23 mouse cellular contexts compared by ENCODE assay signal in genomic region chr19:47884296-47885085, GRCm38 (mm10). TPM values are rescaled to one million over a fixed set of nuclear protein-coding genes. Genes with fewer than 3 reads are reported as not detected.
DNase-seq lines count a peak whose midpoint lies in the region; ATAC-seq and TF ChIP-seq lines count a peak whose summit lies in the region.
"Had no signal": no experiment of that assay in that cellular context is flagged by ENCODE, and none has a peak within 500 bp of the region (broad histone marks: within the 10 kb centered on the region; RNA-seq: fewer than 3 reads in every experiment).

No protein-coding gene starts in this region.

- no peak for TF ChIP-seq POLR2A in myocyte (IDR thresholded peaks at IDR 0.05; ENCODE audit: insufficient read length, low read depth)

- H3K9me3 ChIP-seq in heart, embryonic 16.5 days (replicated peaks; ENCODE audit: control insufficient read depth, low read length), result no peaks in the 10 kb centered on the region
- no peaks in the 10 kb centered on the region for H3K9me3 ChIP-seq in heart, embryonic 11.5 days (replicated peaks; ENCODE audit: control insufficient read depth, low read length)
- H3K9me3 ChIP-seq: forebrain, embryonic 12.5 days; limb, embryonic 15.5 days; liver, embryonic 15.5 days; midbrain, embryonic 13.5 days; neural tube, embryonic 15.5 days had no signal

- WGBS in heart, embryonic 16.5 days, result 65% methylated on average over 13 of the region's 13 CpGs
- WGBS in heart, embryonic 11.5 days (ENCODE audit: insufficient replicate concordance), result 72% methylated on average over 13 of the region's 13 CpGs

- no peak overlapping the region for H3K4me2 ChIP-seq in heart, embryonic 16.5 days (ENCODE audit: low read depth, low read length)
- H3K4me2 ChIP-seq in heart, embryonic 11.5 days, result no peak overlapping the region
- H3K4me2 ChIP-seq in myocyte (ENCODE audit: low read depth), result peak overlapping the region; percentile 80
- H3K4me2 ChIP-seq: forebrain, embryonic 12.5 days; limb, embryonic 15.5 days; liver, embryonic 15.5 days; midbrain, embryonic 13.5 days; neural tube, embryonic 15.5 days had no signal

- no peak overlapping the region for H3ac ChIP-seq in myocyte (ENCODE audit: control insufficient read depth, insufficient read length)

- peak; percentile 83 for DNase-seq in heart, adult 11 months
- no peak for DNase-seq in heart, postnatal 25 days (ENCODE audit: low spot score)
- peak; percentile 20 to 35 for DNase-seq in spleen, postnatal 36 days (ENCODE audit: low spot score in 2 of 2)
- no peak for DNase-seq in spleen, postnatal 14 days (ENCODE audit: low spot score in 2 of 2)
- DNase-seq in adrenal gland, adult (ENCODE audit: inconsistent age in 2 of 2, low spot score in 1 of 2), result no peak
- DNase-seq: adrenal gland, adult 2 months; cerebellum, adult 8-10 months; kidney, postnatal 14 days; right cerebral cortex, postnatal 14 days; thymus, postnatal 36 days had no signal

- H3K27ac ChIP-seq in heart, embryonic 16.5 days (ENCODE audit: low read length), result peak overlapping the region; percentile 64
- H3K27ac ChIP-seq in heart, embryonic 11.5 days (ENCODE audit: low read depth, low read length), result no peak overlapping the region
- H3K27ac ChIP-seq: forebrain, embryonic 12.5 days; limb, embryonic 15.5 days; liver, embryonic 15.5 days; midbrain, embryonic 13.5 days; neural tube, embryonic 15.5 days had no signal

- intact Hi-C loops in heart, postnatal 25 days (cut with DNase I), result no loop called here

- H3K36me3 ChIP-seq in heart, embryonic 16.5 days (ENCODE audit: control insufficient read depth, insufficient read depth), result no peaks in the 10 kb centered on the region
- H3K36me3 ChIP-seq in heart, embryonic 11.5 days (ENCODE audit: control insufficient read depth, insufficient read depth, low read length), result no peaks in the 10 kb centered on the region
- H3K36me3 ChIP-seq in myocyte (ENCODE audit: control insufficient read depth, insufficient read depth), result no peaks in the 10 kb centered on the region
- H3K36me3 ChIP-seq: forebrain, embryonic 12.5 days; limb, embryonic 15.5 days; liver, embryonic 15.5 days; midbrain, embryonic 13.5 days; neural tube, embryonic 15.5 days had no signal

- ATAC-seq in heart, embryonic 16.5 days (replicated peaks; ENCODE audit: extremely low read depth, insufficient read depth, low FRiP score), result no peak
- ATAC-seq in heart, embryonic 11.5 days (replicated peaks; ENCODE audit: insufficient number of reproducible peaks, low FRiP score, low TSS enrichment), result no peak
- ATAC-seq: hindbrain, embryonic 16.5 days; intestine, embryonic 16.5 days; midbrain, embryonic 13.5 days had no signal

- no peaks in the 10 kb centered on the region for H3K27me3 ChIP-seq in heart, embryonic 16.5 days (ENCODE audit: control insufficient read depth, insufficient read depth, low read length)
- no peaks in the 10 kb centered on the region for H3K27me3 ChIP-seq in heart, embryonic 11.5 days (ENCODE audit: control insufficient read depth, insufficient read depth, low read length)
- no peaks in the 10 kb centered on the region for H3K27me3 ChIP-seq in myocyte (ENCODE audit: control insufficient read depth, insufficient read depth, insufficient read length)
- H3K27me3 ChIP-seq: forebrain, embryonic 12.5 days; limb, embryonic 15.5 days; midbrain, embryonic 13.5 days; neural tube, embryonic 15.5 days had no signal

- H3K4me1 ChIP-seq in heart, embryonic 16.5 days (ENCODE audit: control insufficient read depth, insufficient read depth, low read length), result peaks cover 28% of the 10 kb centered on the region
- peaks cover 16% of the 10 kb centered on the region for H3K4me1 ChIP-seq in heart, embryonic 11.5 days (ENCODE audit: control insufficient read depth, insufficient read depth, low read length)
- H3K4me1 ChIP-seq: liver, embryonic 15.5 days had no signal

- no peak overlapping the region for H3K4me3 ChIP-seq in heart, embryonic 16.5 days (ENCODE audit: low read length)
- H3K4me3 ChIP-seq in heart, embryonic 11.5 days (ENCODE audit: low read depth, low read length), result no peak overlapping the region
- H3K4me3 ChIP-seq in myocyte, result no peak overlapping the region
- H3K4me3 ChIP-seq: forebrain, embryonic 12.5 days; limb, embryonic 15.5 days; liver, embryonic 15.5 days; midbrain, embryonic 13.5 days; neural tube, embryonic 15.5 days had no signal

- H3K79me2 ChIP-seq in myocyte (ENCODE audit: control insufficient read depth, insufficient read depth), result no peaks in the 10 kb centered on the region

- no peak overlapping the region for H3K9ac ChIP-seq in heart, embryonic 16.5 days (ENCODE audit: low read length)
- H3K9ac ChIP-seq in heart, embryonic 11.5 days (ENCODE audit: low read depth, low read length), result no peak overlapping the region
- H3K9ac ChIP-seq: forebrain, embryonic 12.5 days; limb, embryonic 15.5 days; liver, embryonic 15.5 days; midbrain, embryonic 13.5 days; neural tube, embryonic 15.5 days had no signal

TF ChIP-seq in myocyte, 11 proteins besides CTCF, POLR2A, EP300 and RAD21:
- no peak for TF ChIP-seq TCF12 (IDR thresholded peaks at IDR 0.05; ENCODE audit: insufficient read depth, poor library complexity, severe bottlenecking)
- no peak for TF ChIP-seq REST (IDR thresholded peaks at IDR 0.05; ENCODE audit: insufficient read depth, insufficient read length)
- TF ChIP-seq E2F4 (IDR thresholded peaks at IDR 0.05; ENCODE audit: insufficient read depth), result no peak
- no peak for TF ChIP-seq MYOD1 (IDR thresholded peaks at IDR 0.05; ENCODE audit: control insufficient read depth in 1 of 3, insufficient read length in 2 of 3, low read depth in 2 of 3)
- TF ChIP-seq CEBPB (IDR thresholded peaks at IDR 0.05; ENCODE audit: insufficient read depth, poor library complexity, severe bottlenecking), result no peak
- TF ChIP-seq POLR2AphosphoS2 (IDR thresholded peaks at IDR 0.05; ENCODE audit: insufficient read length, low read depth), result no peak
- no peak for TF ChIP-seq MYOG (IDR thresholded peaks at IDR 0.05; ENCODE audit: control insufficient read depth in 1 of 3, insufficient read depth in 1 of 3, insufficient read length in 2 of 3, low read depth in 2 of 3)
- no peak for TF ChIP-seq MAX (IDR thresholded peaks at IDR 0.05; ENCODE audit: low read depth)
- no peak for TF ChIP-seq SRF (IDR thresholded peaks at IDR 0.05; ENCODE audit: control insufficient read depth, insufficient read length, low read depth)
- TF ChIP-seq USF1 (IDR thresholded peaks at IDR 0.05; ENCODE audit: low read depth), result no peak
- TF ChIP-seq TCF3 (IDR thresholded peaks at IDR 0.05; ENCODE audit: insufficient read length, low read depth), result no peak

RNA-seq across cellular contexts. Expression of gene Gsto2, which starts 19.2 kb away (rescaled TPM):
- 1 to 10 TPM; 1.9 to 2.0 TPM for total RNA-seq in heart, postnatal 25 days (2021)
- 0.77 and 1.1 TPM in 2 replicates for polyA plus RNA-seq in heart, embryonic 16.5 days (2015; fragmentation: Nextera tagmentation; extraction: Ambion mirVana)
- polyA plus RNA-seq in heart, embryonic 11.5 days (2014; fragmentation: Nextera tagmentation; extraction: Ambion mirVana), result 0.82 and 1.3 TPM in 2 replicates
- polyA plus RNA-seq in myocyte (2012; fragmentation: generic; extraction: Trizol), result 5.7 TPM
- total RNA-seq: granulocyte monocyte progenitor cell, adult 5-6 weeks had no signal

RNA-seq across cellular contexts. Expression of gene Gsto1, which starts 29.7 kb away (rescaled TPM):
- 100 to 1,000 TPM; 165 to 166 TPM for total RNA-seq in heart, postnatal 25 days (2021)
- polyA plus RNA-seq in heart, embryonic 16.5 days (2015; fragmentation: Nextera tagmentation; extraction: Ambion mirVana), result 115 and 121 TPM in 2 replicates
- polyA plus RNA-seq in heart, embryonic 11.5 days (2014; fragmentation: Nextera tagmentation; extraction: Ambion mirVana), result 82.6 and 84.0 TPM in 2 replicates
- polyA plus RNA-seq in myocyte (2012; fragmentation: generic; extraction: Trizol), result 232 TPM

RNA-seq across cellular contexts. Expression of gene Cfap43, which starts 34.6 kb away (rescaled TPM):
- total RNA-seq in heart, postnatal 25 days (2021), result under 1 TPM in 1 of 2 experiments, not detected in 1; 0.25 TPM
- 0.38 and 0.42 TPM in 2 replicates for polyA plus RNA-seq in heart, embryonic 16.5 days (2015; fragmentation: Nextera tagmentation; extraction: Ambion mirVana)
- 0.08 TPM in 1 of 2 replicates, not detected in the other for polyA plus RNA-seq in heart, embryonic 11.5 days (2014; fragmentation: Nextera tagmentation; extraction: Ambion mirVana)
- 0.02 TPM for polyA plus RNA-seq in myocyte (2012; fragmentation: generic; extraction: Trizol)
- total RNA-seq: adrenal gland, adult 2 months; gastrocnemius, adult 8-10 months; megakaryocyte progenitor cell, adult 5-6 weeks had no signal
- polyA plus RNA-seq: adrenal gland, adult 2 months had no signal

RNA-seq across cellular contexts. Expression of gene Itprip, which starts 34.6 kb away (rescaled TPM):
- 1 to 10 TPM; 9.0 to 9.9 TPM for total RNA-seq in heart, postnatal 25 days (2021)
- polyA plus RNA-seq in heart, embryonic 16.5 days (2015; fragmentation: Nextera tagmentation; extraction: Ambion mirVana), result 18.4 and 23.3 TPM in 2 replicates
- 13.2 and 16.9 TPM in 2 replicates for polyA plus RNA-seq in heart, embryonic 11.5 days (2014; fragmentation: Nextera tagmentation; extraction: Ambion mirVana)
- 54.1 TPM for polyA plus RNA-seq in myocyte (2012; fragmentation: generic; extraction: Trizol)

RNA-seq across cellular contexts. Expression of gene Cfap58, which starts 53.0 kb away (rescaled TPM):
- 1 to 10 TPM; 2.6 to 3.3 TPM for total RNA-seq in heart, postnatal 25 days (2021)
- 0.09 and 0.25 TPM in 2 replicates for polyA plus RNA-seq in heart, embryonic 16.5 days (2015; fragmentation: Nextera tagmentation; extraction: Ambion mirVana)
- 0.16 and 0.18 TPM in 2 replicates for polyA plus RNA-seq in heart, embryonic 11.5 days (2014; fragmentation: Nextera tagmentation; extraction: Ambion mirVana)
- polyA plus RNA-seq in myocyte (2012; fragmentation: generic; extraction: Trizol), result not detected
- total RNA-seq: adrenal gland, adult 2 months; gastrocnemius, adult 8-10 months; granulocyte monocyte progenitor cell, adult 5-6 weeks; megakaryocyte progenitor cell, adult 5-6 weeks had no signal
- polyA plus RNA-seq: adrenal gland, adult 2 months; intestine, embryonic 16.5 days; limb, embryonic 15.5 days; liver, embryonic 15.5 days had no signal

Comparison
In these comparisons a context has a peak if more than half of its experiments do, and no peak if none do; other contexts are left out.
1. DNase-seq: peak in heart, adult 11 months (single experiment) and spleen, postnatal 36 days (2 of 2); none in heart, postnatal 25 days (single experiment), spleen, postnatal 14 days (0 of 2) and adrenal gland, adult (0 of 2).